Mouse (Mus musculus) kidney, adult 2 months (tissue): ENCODE measurements around the gene St8sia6. TPM values are rescaled to one million over a fixed set of nuclear protein-coding genes. Genes with fewer than 3 reads are reported as not detected.
A peak's percentile ranks its signal among the peaks of the same experiment; 100 is the strongest.
"Not testable (repeated sequence)": the region's sequence is repeated elsewhere in the genome, so short reads cannot be mapped to it uniquely, and the experiment has no call there.

Experiments used
- DNase-seq: peaks from one replicate; pipeline ENCODE4 v3.0.0; 2021
- H3K27ac ChIP-seq: fragments of 200-500 bp; 2 replicates; pipeline ENCODE4 v1.5.1; 2012; ENCODE audit warnings: low read depth, low read length, control low read depth, inconsistent platforms; ENCODE audit not compliant: insufficient read depth
- H3K27me3 ChIP-seq: fragments of 200-500 bp; replicated peaks from 2 replicates; pipeline ENCODE4 v1.6.1; 2012; ENCODE audit warnings: mild to moderate bottlenecking, moderate library complexity, low read length, inconsistent platforms; ENCODE audit not compliant: control insufficient read depth, insufficient read depth
- H3K36me3 ChIP-seq: fragments of 200-500 bp; 2 replicates; pipeline ENCODE4 v1.6.1; 2012; ENCODE audit warnings: mild to moderate bottlenecking, moderate library complexity, low read length, inconsistent platforms; ENCODE audit not compliant: control insufficient read depth, insufficient read depth
- H3K4me1 ChIP-seq: fragments of 200-500 bp; 2 replicates; pipeline ENCODE4 v1.6.1; 2011; ENCODE audit warnings: low read length; ENCODE audit not compliant: control insufficient read depth, insufficient read depth
- H3K4me3 ChIP-seq: fragments of 200-500 bp; 2 replicates; pipeline ENCODE4 v1.5.1; 2011; ENCODE audit warnings: mild to moderate bottlenecking, low read depth, low read length, control low read depth; ENCODE audit not compliant: insufficient read depth
- CTCF ChIP-seq: fragments of 200-500 bp; conservative IDR thresholded peaks from 2 replicates; pipeline ENCODE4 v1.5.1; 2011; ENCODE audit warnings: low read depth, mild to moderate bottlenecking, control low read depth, low read length, moderate library complexity, mixed read lengths; ENCODE audit not compliant: insufficient read depth, insufficient read length
- POLR2A ChIP-seq: fragments of 200-500 bp; IDR thresholded peaks from one replicate; pipeline ENCODE4 v1.6.1; 2011; ENCODE audit warnings: low read depth, low read length, control low read depth
- WGBS: fragments of 180-500 bp; shearing (Covaris S2); methylation state at CpG from one replicate; pipeline ENCODE4 v1.1.7; 2018; 5-methylcytosine and 5-hydroxymethylcytosine counted together
- polyA plus RNA-seq: library from polyadenylated mRNA; depleted of rRNA; stranded (reverse); fragments of >200 nt; gene quantifications from 2 replicates; pipeline ENCODE4 v1.2.3, GENCODE M21; 2012

Gene St8sia6
- polyA plus RNA-seq, 1 experiment, result 4.0 TPM

DNA sequence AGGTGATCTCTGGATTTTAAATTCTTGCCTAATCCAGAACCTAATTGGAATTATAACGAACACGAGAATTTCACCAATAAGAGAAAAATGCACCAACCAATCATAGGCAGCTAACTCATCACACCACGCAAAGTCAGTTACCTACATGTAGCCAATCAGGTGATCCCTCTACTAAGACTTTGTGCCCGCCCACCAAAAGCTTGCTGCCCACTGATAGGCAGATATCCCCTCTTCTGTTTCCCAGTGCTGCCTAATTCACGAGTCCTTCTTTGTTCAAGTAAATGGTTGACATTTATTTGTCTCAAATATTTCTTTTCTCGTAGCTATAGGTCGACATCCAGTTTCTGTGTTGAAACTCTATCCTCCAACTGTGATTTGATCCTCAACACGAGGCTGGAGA is 582 bp upstream of the St8sia6 start:
- WGBS, result 88% methylated on average over 8 of the region's 8 CpGs
- TF ChIP-seq CTCF (no peak), POLR2A (no peak)
- Histone ChIP-seq H3K27ac (no peak overlapping the region), H3K4me1 (no peaks in the 10 kb centered on the region), H3K4me3 (no peak overlapping the region), H3K27me3 (no peaks in the 10 kb centered on the region), H3K36me3 (no peaks in the 10 kb centered on the region)
- no peak for DNase-seq

DNA sequence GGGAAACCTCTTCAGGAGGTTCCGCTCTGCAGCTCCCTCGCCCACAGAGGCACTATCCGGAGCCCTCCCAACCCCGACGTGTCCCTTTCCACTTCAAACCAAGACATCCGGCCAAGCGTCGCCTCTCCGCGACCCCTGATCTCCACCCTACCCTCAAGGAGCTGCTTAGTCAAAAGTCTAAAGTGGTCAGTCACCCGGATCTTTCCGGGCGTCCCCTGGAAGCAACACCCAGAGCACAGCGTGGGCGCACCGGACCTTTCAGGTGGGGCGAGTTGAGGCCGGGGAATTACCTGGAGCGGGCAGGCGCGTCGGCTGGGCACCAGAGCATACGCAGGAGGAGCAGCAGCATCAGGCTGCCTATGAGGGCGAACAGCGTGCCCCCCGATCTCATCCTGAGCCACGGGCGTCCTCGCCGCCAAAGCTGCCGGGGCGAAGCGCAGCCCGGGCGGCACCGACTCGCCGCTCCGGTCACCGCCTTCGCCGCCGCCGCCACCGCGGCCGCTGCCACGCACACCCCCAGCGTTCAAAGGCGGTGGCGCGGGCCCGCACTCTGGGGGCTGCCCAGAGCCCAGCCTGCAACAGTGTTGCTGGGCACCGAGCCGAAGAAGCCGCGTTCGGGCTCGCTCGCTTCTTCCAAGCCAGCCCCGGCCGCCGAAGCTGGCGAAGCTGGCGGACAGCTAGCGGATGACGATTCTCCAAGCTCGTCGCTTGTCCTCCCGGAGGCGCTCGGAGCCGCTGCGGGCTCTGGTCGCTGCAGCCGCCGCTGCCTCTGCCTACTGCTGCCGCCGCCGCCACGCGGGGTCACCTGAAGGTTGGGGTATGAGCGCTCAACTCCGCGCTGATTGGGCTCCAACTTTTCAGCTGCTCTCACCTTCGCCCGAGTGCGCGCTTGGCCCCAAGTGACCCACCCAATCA is 553 bp downstream of the St8sia6 start:
- H3K27ac ChIP-seq, result peak overlapping the region; percentile 26; the same call in 1 of the 2 replicates
- WGBS, result 2% methylated on average over 89 of the region's 89 CpGs
- TF ChIP-seq CTCF, result no peak
- no peak for TF ChIP-seq POLR2A
- peak overlapping the region; percentile 75 for H3K4me3 ChIP-seq
- no peaks in the 10 kb centered on the region for H3K4me1 ChIP-seq
- peak; percentile 79 for DNase-seq
- H3K36me3 ChIP-seq, result no peaks in the 10 kb centered on the region
- no peaks in the 10 kb centered on the region for H3K27me3 ChIP-seq

DNA sequence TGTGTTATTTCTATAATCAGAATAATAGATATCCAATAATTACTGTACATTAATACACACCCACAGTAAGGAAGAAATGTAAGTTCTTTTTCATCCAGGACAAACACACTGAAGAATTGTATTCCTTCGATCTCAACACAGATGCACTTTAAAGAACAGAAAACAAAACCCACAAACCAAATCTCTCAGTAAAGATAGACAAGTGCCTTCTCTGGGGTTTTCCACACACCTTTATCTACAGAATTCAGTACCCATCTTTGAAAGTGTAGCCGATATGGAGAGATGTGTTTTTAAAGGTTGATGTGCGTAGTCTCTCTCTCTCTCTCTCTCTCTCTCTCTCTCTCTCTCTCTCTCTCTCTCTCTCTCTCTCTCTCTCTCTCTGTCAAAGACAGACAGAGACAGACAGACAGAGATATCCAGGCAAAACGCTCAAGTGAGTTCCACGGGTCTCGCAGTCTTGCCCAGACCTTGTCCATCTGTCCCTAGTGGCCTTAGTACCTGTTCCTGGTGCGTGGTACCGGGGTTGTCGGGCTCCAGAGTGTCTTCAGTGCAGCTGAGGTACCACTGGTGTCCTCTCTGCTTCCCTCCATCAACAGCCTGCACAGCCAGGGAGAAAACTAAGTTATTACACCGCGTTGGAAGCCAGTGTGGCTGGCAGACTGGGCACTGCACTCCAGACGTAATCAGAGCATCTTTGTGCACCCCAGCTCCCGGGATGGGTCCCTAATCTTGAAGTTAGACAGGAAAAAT is 1.4 kb downstream of the St8sia6 start:
- peak overlapping the region; percentile 75 for H3K4me3 ChIP-seq
- no peak overlapping the region for H3K27ac ChIP-seq
- no peaks in the 10 kb centered on the region for H3K27me3 ChIP-seq
- H3K36me3 ChIP-seq, result no peaks in the 10 kb centered on the region
- DNase-seq, result peak; percentile 20
- 45% methylated on average over 13 of the region's 13 CpGs for WGBS
- TF ChIP-seq POLR2A (no peak), CTCF (no peak)
- H3K4me1 ChIP-seq, result no peaks in the 10 kb centered on the region

DNA sequence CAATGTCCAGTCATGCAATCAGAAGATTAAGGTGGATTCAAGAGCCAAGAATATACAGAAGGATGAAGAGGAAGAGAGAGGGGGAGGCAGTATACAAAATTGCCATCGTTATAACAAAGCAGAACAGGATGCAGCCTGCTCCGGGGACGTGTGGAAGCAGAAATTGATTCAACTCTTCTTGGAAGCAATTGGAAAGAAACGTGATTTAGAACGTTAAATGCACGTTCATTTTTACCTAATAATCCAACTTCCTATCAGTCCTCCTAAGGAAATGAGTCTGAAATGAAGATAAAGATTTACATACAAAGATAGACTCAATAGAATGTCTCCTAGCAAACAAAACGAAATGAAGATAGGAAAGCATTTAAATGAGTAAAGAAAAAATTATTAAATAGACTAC is 2.3 kb downstream of the St8sia6 start:
- no peaks in the 10 kb centered on the region for H3K27me3 ChIP-seq
- no peak for DNase-seq
- H3K27ac ChIP-seq, result no peak overlapping the region
- no peak overlapping the region for H3K4me3 ChIP-seq
- no peaks in the 10 kb centered on the region for H3K36me3 ChIP-seq
- 76% methylated on average over 7 of the region's 7 CpGs for WGBS
- no peaks in the 10 kb centered on the region for H3K4me1 ChIP-seq
- TF ChIP-seq POLR2A (no peak), CTCF (no peak)

DNA sequence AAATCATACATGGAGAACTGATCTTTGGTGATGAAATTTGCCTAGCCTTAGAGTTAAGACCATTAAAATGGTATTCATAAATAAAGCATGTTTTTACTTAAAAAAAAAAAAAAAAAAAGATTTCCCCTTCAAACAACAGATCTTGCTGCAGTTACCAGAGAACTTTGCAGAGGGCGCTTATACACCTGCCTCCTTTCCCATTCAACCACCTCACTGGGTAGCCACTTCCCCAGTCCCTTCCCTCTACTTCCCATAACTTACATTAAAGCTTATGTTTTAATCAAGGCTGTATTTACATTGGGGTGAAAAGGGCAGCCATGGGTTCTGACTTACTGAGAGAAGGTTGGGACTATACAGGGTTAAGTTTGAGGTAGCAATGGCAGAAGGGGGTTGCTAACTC is 4.5 kb downstream of the St8sia6 start:
- peaks cover 8% of the 10 kb centered on the region; the same call in 1 of the 2 replicates for H3K4me1 ChIP-seq
- no peak for DNase-seq
- WGBS, result 95% methylated on average over 1 of the region's 1 CpGs
- no peak for TF ChIP-seq CTCF
- no peak for TF ChIP-seq POLR2A
- no peak overlapping the region for H3K4me3 ChIP-seq
- no peaks in the 10 kb centered on the region for H3K27me3 ChIP-seq
- H3K27ac ChIP-seq, result no peak overlapping the region
- H3K36me3 ChIP-seq, result no peaks in the 10 kb centered on the region

DNA sequence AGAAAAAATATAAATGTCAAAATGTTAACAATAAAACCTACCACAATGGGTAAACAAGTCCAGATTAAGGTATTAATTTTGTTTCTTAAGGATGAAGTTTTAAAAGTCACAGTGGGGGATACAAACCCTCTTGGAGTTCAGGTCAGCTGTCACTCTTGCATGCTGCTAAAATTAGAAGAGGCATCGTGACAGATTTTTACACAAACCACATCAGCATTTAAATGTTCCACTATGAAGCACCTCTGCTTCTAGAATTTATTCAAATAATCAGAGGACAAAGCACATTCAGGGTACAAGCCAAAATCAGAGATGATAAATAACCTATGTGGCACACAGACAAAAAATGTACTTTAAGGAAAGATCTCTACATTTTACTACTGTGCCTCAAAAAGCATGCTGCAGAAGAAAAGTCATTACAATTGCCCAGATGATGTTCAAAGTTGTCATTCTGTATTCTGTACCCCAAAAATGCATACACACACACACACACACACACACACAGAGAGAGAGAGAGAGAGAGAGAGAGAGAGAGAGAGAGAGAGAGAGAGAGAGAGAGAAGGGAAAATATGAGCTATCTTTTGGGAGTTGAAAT is 7.2 kb downstream of the St8sia6 start:
- WGBS, result 35% methylated on average over 1 of the region's 1 CpGs
- H3K4me3 ChIP-seq, result no peak overlapping the region
- peaks cover 15% of the 10 kb centered on the region; the same call in 1 of the 2 replicates for H3K4me1 ChIP-seq
- no peak overlapping the region for H3K27ac ChIP-seq
- H3K27me3 ChIP-seq, result no peaks in the 10 kb centered on the region
- no peaks in the 10 kb centered on the region for H3K36me3 ChIP-seq
- TF ChIP-seq CTCF (no peak), POLR2A (no peak)
- no peak for DNase-seq

DNA sequence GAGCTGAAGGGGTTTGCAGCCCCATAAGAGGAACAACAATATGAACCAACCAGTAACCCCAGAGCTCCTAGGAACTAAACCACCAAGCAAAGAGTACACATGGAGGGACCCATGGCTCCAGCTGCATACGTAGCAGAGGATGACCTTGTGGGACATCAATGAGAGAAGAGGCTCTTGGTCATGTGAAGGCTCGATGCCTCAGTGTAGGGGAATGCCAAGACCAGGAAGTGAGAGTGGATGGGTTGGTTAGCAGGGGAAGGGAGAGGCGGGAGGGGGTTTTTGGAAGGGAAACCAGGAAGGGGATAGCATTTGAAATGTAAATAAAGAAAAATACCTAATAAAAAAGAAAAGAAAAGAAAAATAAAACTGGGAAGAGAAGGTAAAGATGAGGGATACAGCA is 7.9 kb downstream of the St8sia6 start:
- not testable (repeated sequence) for H3K27ac ChIP-seq, DNase-seq, H3K36me3 ChIP-seq, H3K4me3 ChIP-seq, H3K27me3 ChIP-seq
- peaks cover 15% of the 10 kb centered on the region; the same call in 1 of the 2 replicates for H3K4me1 ChIP-seq
- 73% methylated on average over 3 of the region's 3 CpGs for WGBS
